Mouse (Mus musculus) right cerebral cortex, postnatal 14 days (tissue): ENCODE measurements around the gene Ctps.
"Not testable (repeated sequence)": the region's sequence is repeated elsewhere in the genome, so short reads cannot be mapped to it uniquely, and the experiment has no call there.

Source experiments
- DNase-seq: peaks from one replicate; pipeline ENCODE4 v3.0.0; 2022

Gene Ctps

GRCm38 (mm10) chr4:120569486-120570437 is at the start of gene Ctps:
TSS of gene Ctps (minus strand) at chr4:120570276.
- peak; percentile 95 for DNase-seq

- DNase-seq = no peak
Observed at GRCm38 (mm10) chr4:120616199-120617025, 46.3 kb upstream of the Ctps start.

- no peak for DNase-seq
Observed at GRCm38 (mm10) chr4:120615528-120616081, 45.5 kb upstream of the Ctps start.

GRCm38 (mm10) chr4:120614644-120615043 is 44.6 kb upstream of the Ctps start:
- no peak for DNase-seq

- DNase-seq = peak; percentile 48
Observed at GRCm38 (mm10) chr4:120613691-120614329, 43.7 kb upstream of the Ctps start.

- no peak for DNase-seq
Observed at GRCm38 (mm10) chr4:120612304-120613080, 42.4 kb upstream of the Ctps start.

- no peak for DNase-seq
Observed at GRCm38 (mm10) chr4:120611005-120611404, 40.9 kb upstream of the Ctps start.

GRCm38 (mm10) chr4:120606941-120607340 is 36.9 kb upstream of the Ctps start:
- no peak for DNase-seq

- DNase-seq = no peak
Observed at GRCm38 (mm10) chr4:120602669-120603068, 32.6 kb upstream of the Ctps start.

GRCm38 (mm10) chr4:120601774-120602173 is 31.7 kb upstream of the Ctps start:
- DNase-seq = no peak

- no peak for DNase-seq
Observed at GRCm38 (mm10) chr4:120598922-120599321, 28.8 kb upstream of the Ctps start.

GRCm38 (mm10) chr4:120596210-120596609 is 26.1 kb upstream of the Ctps start:
- not testable (repeated sequence) for DNase-seq

GRCm38 (mm10) chr4:120590973-120591372 is 20.9 kb upstream of the Ctps start:
- DNase-seq = no peak

- peak; percentile 41 for DNase-seq
Observed at GRCm38 (mm10) chr4:120589815-120590422, 19.8 kb upstream of the Ctps start.

- no peak for DNase-seq
Observed at GRCm38 (mm10) chr4:120589070-120589469, 19.0 kb upstream of the Ctps start.

GRCm38 (mm10) chr4:120588445-120588844 is 18.4 kb upstream of the Ctps start, which contains the start of gene Gm8439:
TSS of gene Gm8439 (plus strand) at chr4:120588745.
- no peak for DNase-seq

GRCm38 (mm10) chr4:120586986-120587385 is 16.9 kb upstream of the Ctps start:
- no peak for DNase-seq

GRCm38 (mm10) chr4:120581711-120582110 is 11.6 kb upstream of the Ctps start:
- DNase-seq = no peak

- no peak for DNase-seq
Observed at GRCm38 (mm10) chr4:120580894-120581293, 10.8 kb upstream of the Ctps start.

GRCm38 (mm10) chr4:120571691-120572090 is 1.6 kb upstream of the Ctps start:
- no peak for DNase-seq

- DNase-seq = no peak
Observed at GRCm38 (mm10) chr4:120571070-120571464, 991 bp upstream of the Ctps start.
